Mouse (Mus musculus): ENCODE measurements around the gene Bpifc.

The Bpifc gene

GRCm38 (mm10) chr10:85954429-85954828, 57.3 kb downstream of the Bpifc start:
- no peak for DNase-seq (ENCODE audit: low spot score in 2 of 2)

GRCm38 (mm10) chr10:85953401-85953800, 58.3 kb downstream of the Bpifc start:
- no peak for DNase-seq (ENCODE audit: low spot score in 2 of 2)

GRCm38 (mm10) chr10:85951765-85952443, 59.8 kb downstream of the Bpifc start:
- no peak for DNase-seq (ENCODE audit: low spot score in 2 of 2)

GRCm38 (mm10) chr10:85948483-85949196, 63.1 kb downstream of the Bpifc start:
- DNase-seq (ENCODE audit: low spot score in 2 of 2) = no peak

- no peak for DNase-seq (ENCODE audit: low spot score in 2 of 2)
Observed at GRCm38 (mm10) chr10:85936280-85936965, 75.3 kb downstream of the Bpifc start.

- no peak for DNase-seq (ENCODE audit: low spot score in 2 of 2)
Observed at GRCm38 (mm10) chr10:85929962-85930361, 81.7 kb downstream of the Bpifc start.

- no peak for DNase-seq (ENCODE audit: low spot score in 2 of 2)
Observed at GRCm38 (mm10) chr10:85929208-85929591, 82.5 kb downstream of the Bpifc start.

GRCm38 (mm10) chr10:85928499-85929207, 83.0 kb downstream of the Bpifc start:
- DNase-seq (ENCODE audit: low spot score in 2 of 2) = peak; percentile 54 to 60

GRCm38 (mm10) chr10:85927676-85928445, 83.8 kb downstream of the Bpifc start, which contains the start of gene Ascl4:
Ascl4 (plus strand) TSS chr10:85927681.
- DNase-seq (ENCODE audit: low spot score in 2 of 2) = no peak

- peak; percentile 87 to 94 for DNase-seq (ENCODE audit: low spot score in 2 of 2)
Observed at GRCm38 (mm10) chr10:85916498-85917309, 95.0 kb downstream of the Bpifc start, which contains the start of gene Prdm4. Prdm4 (minus strand) TSS chr10:85917142.

Data from frontal cortex, postnatal 25 days (tissue).